Mouse (Mus musculus) stomach, postnatal 0 days (tissue): ENCODE data around the gene Rgma. TPM values are rescaled to one million over a fixed set of nuclear protein-coding genes. Genes with fewer than 3 reads are reported as not detected.

ENCODE experiments used
- ATAC-seq: fragments of 200-750 bp; cut with Nextera tagmentation; 2 replicates; pipeline ENCODE4 v1.8.0; 2017; ENCODE audit not compliant: low FRiP score, low TSS enrichment
- DNase-seq: peaks from one replicate; pipeline ENCODE4 v3.0.0-alpha.2; 2016; ENCODE audit warnings: low spot score
- H3K27ac ChIP-seq: fragments of 300-500 bp; sonication (generic); replicated peaks from 2 replicates; pipeline ENCODE4 v1.5.1; 2014; ENCODE audit warnings: mild to moderate bottlenecking, control low read depth
- H3K27me3 ChIP-seq: fragments of 300-500 bp; sonication (generic); 2 replicates; pipeline ENCODE4 v1.6.1; 2014; ENCODE audit warnings: low read length; ENCODE audit not compliant: control insufficient read depth, insufficient read depth
- H3K36me3 ChIP-seq: fragments of 300-500 bp; sonication (generic); 2 replicates; pipeline ENCODE4 v1.6.1; 2014; ENCODE audit warnings: low read length, mixed read lengths; ENCODE audit not compliant: control insufficient read depth, insufficient read depth
- H3K4me1 ChIP-seq: fragments of 300-500 bp; sonication (generic); replicated peaks from 2 replicates; pipeline ENCODE4 v1.6.1; 2014; ENCODE audit warnings: antibody characterized with exemption; ENCODE audit not compliant: control insufficient read depth, insufficient read depth
- H3K4me2 ChIP-seq: fragments of 300-500 bp; sonication (generic); replicated peaks from 2 replicates; pipeline ENCODE4 v1.6.1; 2014; ENCODE audit warnings: low read depth, mild to moderate bottlenecking, control low read depth, moderate library complexity
- H3K4me3 ChIP-seq: fragments of 300-500 bp; sonication (generic); 2 replicates; pipeline ENCODE4 v1.5.1; 2014; ENCODE audit warnings: low read depth, low read length, control low read depth
- H3K9ac ChIP-seq: fragments of 300-500 bp; sonication (generic); 2 replicates; pipeline ENCODE4 v1.6.1; 2014; ENCODE audit warnings: mild to moderate bottlenecking, low read length, control low read depth, mixed read lengths
- H3K9me3 ChIP-seq: fragments of 300-500 bp; sonication (generic); 2 replicates; pipeline ENCODE4 v1.6.1; 2016; ENCODE audit warnings: low read length; ENCODE audit not compliant: control insufficient read depth
- CTCF ChIP-seq: IDR thresholded peaks from 2 replicates; pipeline ENCODE4 v1.5.1; 2016; ENCODE audit warnings: antibody characterized with exemption, low read depth, mild to moderate bottlenecking, moderate library complexity
- EP300 ChIP-seq: optimal IDR thresholded peaks from 2 replicates; pipeline ENCODE3; 2016; ENCODE audit warnings: antibody characterized with exemption
- WGBS: fragments of 180-500 bp; shearing (Covaris S2); extraction: QIAGEN DNeasy Blood & Tissue Kit; methylation state at CpG from one replicate; pipeline ENCODE4 v1.1.7; 2014; 5-methylcytosine and 5-hydroxymethylcytosine counted together
- polyA plus RNA-seq: library from polyadenylated mRNA; unstranded; fragments of >200 nt; fragmentation: Nextera tagmentation; extraction: Ambion mirVana; gene quantifications from 2 replicates; pipeline ENCODE4 v1.2.1, GENCODE M21; 2015

Rgma gene
- polyA plus RNA-seq, 1 experiment from 2014 or later, result 4.5 TPM

GRCm38 (mm10) chr7:73343852-73344251 is 31.5 kb upstream of the Rgma start:
- WGBS, result 70% methylated on average over 3 of the region's 3 CpGs
- no peak overlapping the region for H3K27ac ChIP-seq
- TF ChIP-seq EP300, result no peak
- no peak for TF ChIP-seq CTCF
- H3K4me3 ChIP-seq, result no peak overlapping the region
- no peak for DNase-seq
- ATAC-seq, result no peak
- H3K9me3 ChIP-seq, result no peaks in the 10 kb centered on the region
- no peak overlapping the region for H3K4me2 ChIP-seq
- H3K9ac ChIP-seq, result no peak overlapping the region
- H3K36me3 ChIP-seq, result no peaks in the 10 kb centered on the region
- no peaks in the 10 kb centered on the region for H3K4me1 ChIP-seq
- H3K27me3 ChIP-seq, result no peaks in the 10 kb centered on the region

- H3K27ac ChIP-seq, result no peak overlapping the region
- no peaks in the 10 kb centered on the region for H3K27me3 ChIP-seq
- ATAC-seq (no peak), DNase-seq (no peak)
- H3K4me2 ChIP-seq, result no peak overlapping the region
- no peak overlapping the region for H3K9ac ChIP-seq
- H3K36me3 ChIP-seq, result no peaks in the 10 kb centered on the region
- TF ChIP-seq EP300 (no peak), CTCF (no peak)
- 29% methylated on average over 10 of the region's 10 CpGs for WGBS
- H3K4me1 ChIP-seq, result no peaks in the 10 kb centered on the region
- no peaks in the 10 kb centered on the region for H3K9me3 ChIP-seq
- H3K4me3 ChIP-seq, result no peak overlapping the region
Observed at GRCm38 (mm10) chr7:73348585-73349124, 26.7 kb upstream of the Rgma start.

DNA sequence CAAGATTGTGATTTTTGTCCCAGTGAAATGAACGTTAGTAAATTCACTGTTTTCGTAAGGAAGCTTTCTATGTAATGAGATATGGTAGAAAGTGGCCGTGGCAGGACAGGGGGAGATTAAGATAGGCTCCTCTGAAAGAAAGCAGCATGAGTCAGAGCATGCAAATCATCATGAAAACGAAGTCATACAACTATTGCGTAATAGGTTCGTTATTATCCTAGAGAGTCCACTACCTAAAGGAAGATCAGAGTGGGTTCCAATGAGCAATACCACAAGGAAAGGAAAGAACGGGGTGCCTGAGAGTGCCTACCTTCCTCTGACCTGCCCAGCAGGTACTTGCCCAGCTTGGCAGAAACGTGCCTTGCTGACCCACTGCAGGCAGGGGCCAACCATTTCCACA is 26.2 kb upstream of the Rgma start:
- WGBS, result 53% methylated on average over 8 of the region's 8 CpGs
- Histone ChIP-seq H3K4me2 (no peak overlapping the region), H3K9me3 (no peaks in the 10 kb centered on the region), H3K4me3 (no peak overlapping the region), H3K9ac (no peak overlapping the region), H3K4me1 (no peaks in the 10 kb centered on the region), H3K36me3 (no peaks in the 10 kb centered on the region), H3K27ac (no peak overlapping the region), H3K27me3 (no peaks in the 10 kb centered on the region)
- DNase-seq, result no peak
- no peak for ATAC-seq
- no peak for TF ChIP-seq EP300
- no peak for TF ChIP-seq CTCF

DNA sequence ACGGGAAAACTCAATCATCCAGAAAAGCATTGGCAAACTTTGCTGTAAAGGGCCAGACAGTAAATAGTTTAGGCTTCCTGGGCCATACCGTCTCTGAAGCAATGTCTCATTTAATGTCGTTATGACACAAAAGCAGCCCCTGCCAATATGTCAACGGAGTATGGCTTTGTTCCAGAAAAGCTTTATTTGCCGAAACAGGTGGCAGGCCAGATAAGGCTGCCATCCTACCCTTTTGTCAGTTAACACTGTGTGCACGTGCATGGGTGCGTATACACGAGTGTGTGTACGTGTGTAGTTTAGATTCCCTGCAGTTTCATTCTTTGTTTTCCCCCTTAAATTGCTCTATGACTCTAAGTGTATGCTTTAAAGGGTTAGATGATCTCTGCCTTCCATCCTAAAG is 20.1 kb upstream of the Rgma start:
- 46% methylated on average over 9 of the region's 9 CpGs for WGBS
- no peak for DNase-seq

GRCm38 (mm10) chr7:73356901-73357300 is 18.4 kb upstream of the Rgma start:
- 75% methylated on average over 5 of the region's 5 CpGs for WGBS
- Histone ChIP-seq H3K4me1 (no peaks in the 10 kb centered on the region), H3K9ac (no peak overlapping the region), H3K9me3 (no peaks in the 10 kb centered on the region), H3K36me3 (no peaks in the 10 kb centered on the region), H3K27me3 (no peaks in the 10 kb centered on the region), H3K27ac (no peak overlapping the region), H3K4me2 (no peak overlapping the region), H3K4me3 (no peak overlapping the region)
- no peak for TF ChIP-seq EP300
- no peak for TF ChIP-seq CTCF
- ATAC-seq, result no peak
- no peak for DNase-seq

More for the DNA sequence above, 20.1 kb upstream of the Rgma start:
- Histone ChIP-seq H3K9ac (no peak overlapping the region), H3K4me1 (no peaks in the 10 kb centered on the region), H3K4me2 (no peak overlapping the region), H3K27ac (no peak overlapping the region), H3K9me3 (no peaks in the 10 kb centered on the region), H3K27me3 (no peaks in the 10 kb centered on the region), H3K36me3 (no peaks in the 10 kb centered on the region), H3K4me3 (no peak overlapping the region)
- no peak for TF ChIP-seq CTCF
- TF ChIP-seq EP300, result no peak
- ATAC-seq, result no peak

DNA sequence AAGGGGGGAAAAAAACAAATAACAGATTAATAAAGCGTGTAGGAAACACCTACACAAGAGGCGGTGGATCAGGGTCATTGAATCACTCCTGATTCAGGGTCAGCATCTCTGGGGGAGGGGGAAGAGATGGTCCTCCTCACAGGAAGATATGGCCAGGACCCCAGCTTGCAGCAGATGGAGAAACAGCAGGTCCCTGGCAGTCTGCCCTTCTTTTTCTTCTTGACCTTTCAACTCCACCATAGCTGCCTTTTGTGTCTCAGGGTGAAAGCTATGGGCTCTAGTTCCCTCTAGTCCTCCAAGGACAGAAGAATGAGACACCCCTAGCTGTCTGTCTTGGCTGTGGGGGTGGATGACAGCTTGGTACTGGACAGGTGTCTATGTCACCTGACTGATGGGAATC is 17.7 kb upstream of the Rgma start:
- WGBS, result 92% methylated on average over 2 of the region's 2 CpGs
- H3K4me2 ChIP-seq, result no peak overlapping the region
- no peaks in the 10 kb centered on the region for H3K36me3 ChIP-seq
- no peak overlapping the region for H3K9ac ChIP-seq
- ATAC-seq, result no peak
- no peaks in the 10 kb centered on the region for H3K4me1 ChIP-seq
- H3K27me3 ChIP-seq, result no peaks in the 10 kb centered on the region
- TF ChIP-seq EP300 (no peak), CTCF (no peak)
- no peak overlapping the region for H3K4me3 ChIP-seq
- DNase-seq, result no peak
- no peaks in the 10 kb centered on the region for H3K9me3 ChIP-seq
- no peak overlapping the region for H3K27ac ChIP-seq
